Mouse (Mus musculus) G1E (cell line): ENCODE results near the gene Fam78a. TPM values are rescaled to one million over a fixed set of nuclear protein-coding genes. Genes with fewer than 3 reads are reported as not detected.

ENCODE experiments used
- ATAC-seq: 2 replicates; pipeline ENCODE4 v1.8.0; 2016; ENCODE audit warnings: mild to moderate bottlenecking; ENCODE audit not compliant: insufficient number of reproducible peaks, poor library complexity, low FRiP score, severe bottlenecking; ENCODE audit errors: extremely low read depth
- DNase-seq: peaks from one replicate; pipeline ENCODE4 v3.0.0; 2012; ENCODE audit warnings: low spot score
- H3K27me3 ChIP-seq: 2 replicates; pipeline ENCODE4 v1.6.1; 2012; ENCODE audit warnings: mild to moderate bottlenecking, low read length, inconsistent platforms; ENCODE audit not compliant: insufficient read depth
- H3K36me3 ChIP-seq: replicated peaks from 2 replicates; pipeline ENCODE3; 2012; ENCODE audit warnings: mild to moderate bottlenecking, inconsistent platforms
- H3K4me1 ChIP-seq: 2 replicates; pipeline ENCODE4 v1.6.1; 2012; ENCODE audit warnings: low read depth, low read length, inconsistent platforms, mixed read lengths; ENCODE audit not compliant: insufficient read depth
- H3K4me3 ChIP-seq: 2 replicates; pipeline ENCODE4 v1.5.1; 2012; ENCODE audit warnings: low read depth, mild to moderate bottlenecking, inconsistent platforms, low read length, moderate library complexity, mixed read lengths
- H3K9me3 ChIP-seq: replicated peaks from 2 replicates; pipeline ENCODE4 v1.6.1; 2012; ENCODE audit warnings: inconsistent platforms
- CTCF ChIP-seq: IDR thresholded peaks from 2 replicates; pipeline ENCODE4 v1.5.1; 2012; ENCODE audit warnings: low read depth, low read length, inconsistent platforms, mixed read lengths
- GATA1 ChIP-seq: IDR thresholded peaks from 2 replicates; pipeline ENCODE4 v1.6.1; 2012; ENCODE audit warnings: borderline replicate concordance, low read length, inconsistent platforms, mixed read lengths
- GATA2 ChIP-seq: IDR thresholded peaks from 2 replicates; pipeline ENCODE4 v1.6.1; 2012; ENCODE audit warnings: low read depth, low read length, inconsistent platforms, borderline replicate concordance
- POLR2AphosphoS5 ChIP-seq: IDR thresholded peaks from 2 replicates; pipeline ENCODE4 v1.6.1; 2012; ENCODE audit warnings: low read depth, low read length, inconsistent platforms; ENCODE audit not compliant: insufficient replicate concordance
- TAL1 ChIP-seq: conservative IDR thresholded peaks from 2 replicates; pipeline ENCODE4 v1.6.1; 2012; ENCODE audit warnings: low read depth, low read length, inconsistent platforms, mixed read lengths
- polyA plus RNA-seq: library from polyadenylated mRNA; stranded (reverse); fragments of >175 nt; gene quantifications from 2 replicates; pipeline ENCODE4 v1.2.3, GENCODE M21; 2012
- total RNA-seq, 2 experiments: library from RNA; stranded (forward) in 1 of 2; stranded (reverse) in 1 of 2; fragments of 200-1000 nt in 1 of 2; fragments of >200 nt in 1 of 2; fragmentation: Nextera tagmentation in 1 of 2; gene quantifications; 2 replicates each; pipeline ENCODE4 v1.2.3; 2014 to 2017

Fam78a gene
- total and polyA plus RNA-seq, 3 experiments, result 21.7 to 54.5 (median 25.3) TPM

DNA sequence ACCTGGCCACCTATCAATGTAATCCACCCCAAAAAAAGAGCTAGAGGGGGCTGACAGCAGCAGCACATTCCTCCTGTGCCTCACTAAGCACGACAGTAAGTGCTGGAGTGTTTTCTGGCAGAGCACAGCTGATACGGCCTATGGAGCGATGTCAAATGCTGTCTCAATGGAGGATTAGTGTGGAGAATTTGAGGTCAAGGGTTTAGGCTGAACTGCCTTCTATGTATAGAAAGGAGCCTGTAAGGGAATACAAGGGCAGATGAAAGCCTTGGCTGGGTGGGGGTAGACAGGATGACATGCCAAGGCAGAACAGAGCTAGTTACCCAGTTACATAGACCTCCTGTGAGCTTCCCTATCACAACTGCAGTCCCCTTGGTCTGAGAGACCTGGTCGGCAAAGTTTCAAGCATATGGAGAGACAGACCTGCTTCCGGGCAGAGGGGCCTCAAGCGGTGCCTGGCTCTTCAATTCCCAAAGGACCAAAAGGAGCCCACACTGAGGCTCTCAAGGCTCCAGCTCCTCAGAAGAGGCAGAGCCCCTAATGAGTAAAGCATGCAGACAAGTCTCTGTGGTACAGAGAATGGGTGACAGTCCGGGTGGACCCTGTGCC is 29.2 kb downstream of the Fam78a start:
- TF ChIP-seq GATA2 (no peak), CTCF (no peak), POLR2AphosphoS5 (no peak), GATA1 (no peak)
- ATAC-seq, result no peak
- no peak for DNase-seq
- Histone ChIP-seq H3K4me3 (no peak overlapping the region), H3K4me1 (peaks cover 9% of the 10 kb centered on the region), H3K9me3 (no peaks in the 10 kb centered on the region), H3K36me3 (peaks cover 37% of the 10 kb centered on the region), H3K27me3 (peaks cover 34% of the 10 kb centered on the region)

DNA sequence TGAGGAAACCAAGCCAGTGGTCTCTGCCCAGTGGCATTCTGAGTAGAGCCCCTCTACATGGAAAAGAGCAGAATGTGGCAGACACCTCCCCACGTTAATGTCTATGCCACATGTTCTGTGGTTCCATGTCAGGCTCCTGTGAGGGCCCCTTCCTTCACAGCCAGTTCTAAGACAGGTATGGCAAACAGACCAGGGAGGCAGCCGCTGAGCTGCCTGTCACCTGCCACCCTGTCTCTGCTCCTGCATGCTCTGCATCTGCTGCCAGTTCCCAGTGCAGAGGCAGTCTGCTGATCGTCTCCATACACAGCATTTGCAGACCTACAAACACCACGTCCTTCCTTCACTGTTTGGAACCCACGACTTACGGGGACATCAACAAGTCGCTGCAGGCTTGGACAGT is 32.2 kb downstream of the Fam78a start:
- Histone ChIP-seq H3K4me3 (no peak overlapping the region), H3K4me1 (peaks cover 9% of the 10 kb centered on the region), H3K36me3 (peaks cover 68% of the 10 kb centered on the region), H3K27me3 (peaks cover 9% of the 10 kb centered on the region), H3K9me3 (no peaks in the 10 kb centered on the region)
- TF ChIP-seq POLR2AphosphoS5 (no peak), TAL1 (no peak), GATA1 (no peak), GATA2 (no peak), CTCF (no peak)
- DNase-seq (no peak), ATAC-seq (no peak)

DNA sequence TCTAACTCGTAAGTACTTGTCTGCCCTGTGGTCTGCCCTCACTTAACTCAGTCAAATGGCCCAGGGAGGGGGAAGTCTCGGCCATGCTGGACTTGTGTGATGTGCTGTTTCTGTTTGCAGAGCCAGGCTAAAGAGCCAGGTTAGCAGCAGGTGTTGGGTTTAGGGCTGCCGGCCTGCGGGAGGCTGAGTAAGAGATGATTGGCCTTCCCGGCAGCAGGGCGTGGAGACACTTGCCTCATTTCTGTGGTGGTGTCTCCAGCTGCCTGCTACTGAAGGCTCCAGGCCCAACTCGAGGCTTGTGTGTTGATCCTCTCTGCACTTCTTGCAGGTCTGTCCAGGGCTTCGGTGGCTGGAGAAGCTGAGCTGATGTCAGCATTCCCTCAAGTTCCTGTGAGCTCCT is 32.9 kb downstream of the Fam78a start:
- Histone ChIP-seq H3K4me1 (peaks cover 3% of the 10 kb centered on the region), H3K4me3 (no peak overlapping the region), H3K36me3 (peaks cover 74% of the 10 kb centered on the region), H3K27me3 (peaks cover 4% of the 10 kb centered on the region), H3K9me3 (no peaks in the 10 kb centered on the region)
- DNase-seq, result no peak
- ATAC-seq, result no peak
- no peak for TF ChIP-seq CTCF
- TF ChIP-seq GATA1, result no peak
- no peak for TF ChIP-seq GATA2
- no peak for TF ChIP-seq TAL1
- TF ChIP-seq POLR2AphosphoS5, result no peak

DNA sequence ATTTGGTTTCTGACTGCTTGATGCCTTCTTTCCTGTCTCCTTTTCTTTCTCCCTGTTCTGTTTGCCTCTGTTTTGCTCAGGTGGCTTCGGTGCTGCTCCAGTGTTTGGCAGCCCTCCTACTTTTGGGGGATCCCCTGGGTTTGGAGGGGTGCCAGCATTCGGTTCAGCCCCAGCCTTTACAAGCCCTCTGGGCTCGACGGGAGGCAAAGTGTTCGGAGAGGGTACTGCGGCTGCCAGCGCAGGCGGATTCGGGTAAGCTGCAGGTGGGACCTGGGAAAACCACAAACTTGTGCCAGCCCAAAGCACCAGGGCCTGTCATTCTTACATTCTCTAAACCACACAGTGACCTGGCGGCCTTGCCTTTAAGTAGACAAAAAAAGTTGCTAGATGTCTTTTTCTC is 37.3 kb downstream of the Fam78a start:
- Histone ChIP-seq H3K9me3 (no peaks in the 10 kb centered on the region), H3K4me3 (no peak overlapping the region), H3K27me3 (no peaks in the 10 kb centered on the region), H3K36me3 (peaks cover 96% of the 10 kb centered on the region), H3K4me1 (no peaks in the 10 kb centered on the region)
- no peak for ATAC-seq
- no peak for TF ChIP-seq TAL1
- no peak for TF ChIP-seq GATA2
- no peak for TF ChIP-seq GATA1
- no peak for TF ChIP-seq POLR2AphosphoS5
- no peak for TF ChIP-seq CTCF
- no peak for DNase-seq

DNA sequence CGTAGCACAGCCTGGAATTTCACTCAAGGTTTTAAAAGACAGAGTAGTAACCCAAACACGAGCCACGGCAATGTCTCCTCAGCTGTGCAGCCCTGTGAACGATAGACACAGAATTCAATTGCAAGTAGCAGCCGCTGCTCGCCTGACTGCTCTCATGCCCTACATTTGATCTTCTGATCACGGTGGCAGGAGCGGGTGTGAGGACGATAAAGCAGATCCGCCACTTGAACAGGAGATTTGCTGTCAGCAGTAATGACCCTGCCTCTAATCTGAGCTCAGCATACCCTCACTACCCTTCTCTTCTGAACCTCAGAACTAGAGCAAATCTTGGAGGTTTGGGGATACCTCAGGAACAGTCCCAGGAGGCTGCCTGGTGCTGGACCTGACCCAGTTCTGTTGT is 38.6 kb downstream of the Fam78a start:
- no peak for DNase-seq

DNA sequence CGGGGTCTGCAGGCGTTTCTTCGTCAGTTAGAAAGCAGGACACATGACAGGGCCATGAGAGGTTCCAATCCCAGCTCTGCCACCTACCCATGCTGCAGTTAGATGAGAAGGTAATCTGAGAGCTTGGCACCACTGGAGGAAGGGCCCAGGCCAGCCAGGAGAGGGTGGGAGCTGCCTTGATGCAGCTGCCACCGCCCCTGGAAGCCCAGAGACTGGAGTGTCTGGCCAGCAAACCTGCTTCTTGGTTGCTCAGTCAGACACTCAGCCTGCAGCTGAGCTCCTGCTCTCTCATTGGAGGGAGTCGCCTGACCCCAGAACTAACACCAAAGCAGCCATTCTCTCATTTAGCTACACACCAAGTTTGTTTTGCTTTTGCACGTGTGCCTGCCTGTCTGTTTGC is 39.3 kb downstream of the Fam78a start:
- Histone ChIP-seq H3K9me3 (no peaks in the 10 kb centered on the region), H3K4me1 (no peaks in the 10 kb centered on the region), H3K36me3 (peaks cover 95% of the 10 kb centered on the region), H3K4me3 (no peak overlapping the region), H3K27me3 (no peaks in the 10 kb centered on the region)
- DNase-seq (no peak), ATAC-seq (no peak)
- no peak for TF ChIP-seq GATA2
- TF ChIP-seq POLR2AphosphoS5, result no peak

More for the DNA sequence above, 38.6 kb downstream of the Fam78a start:
- no peak overlapping the region for H3K4me3 ChIP-seq
- H3K9me3 ChIP-seq, result no peaks in the 10 kb centered on the region
- no peaks in the 10 kb centered on the region for H3K27me3 ChIP-seq
- TF ChIP-seq GATA1, result no peak
- no peak for TF ChIP-seq POLR2AphosphoS5
- no peak for TF ChIP-seq GATA2
- TF ChIP-seq TAL1, result no peak
- no peak for TF ChIP-seq CTCF
- H3K36me3 ChIP-seq, result peaks cover 96% of the 10 kb centered on the region
- H3K4me1 ChIP-seq, result no peaks in the 10 kb centered on the region
- no peak for ATAC-seq

DNA sequence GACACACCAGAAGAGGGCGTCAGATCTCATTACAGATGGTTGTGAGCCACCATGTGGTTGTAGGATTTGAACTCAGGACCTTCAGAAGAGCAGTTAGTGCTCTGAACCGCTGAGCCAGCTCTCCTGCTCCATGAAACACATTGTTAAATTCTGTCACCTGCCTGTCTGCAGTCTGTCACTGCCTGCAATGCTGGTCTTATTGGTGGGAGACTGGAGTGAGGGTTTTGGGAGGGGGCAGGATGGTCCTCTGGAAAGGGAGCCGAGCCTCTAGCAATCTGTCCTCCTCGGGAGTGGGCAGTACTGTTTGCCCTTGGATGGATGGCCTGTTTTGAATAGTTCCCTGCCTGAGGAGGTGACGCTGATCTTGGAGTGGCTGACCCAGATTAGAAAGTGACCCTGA is 40.8 kb downstream of the Fam78a start:
- Histone ChIP-seq H3K9me3 (no peaks in the 10 kb centered on the region), H3K36me3 (peaks cover 95% of the 10 kb centered on the region), H3K4me1 (no peaks in the 10 kb centered on the region), H3K4me3 (no peak overlapping the region), H3K27me3 (no peaks in the 10 kb centered on the region)
- ATAC-seq (no peak), DNase-seq (no peak)
- TF ChIP-seq GATA1 (no peak), POLR2AphosphoS5 (no peak), GATA2 (no peak), TAL1 (no peak), CTCF (no peak)
